Mouse (Mus musculus): ENCODE measurements around the gene Srcap. TPM values are rescaled to one million over a fixed set of nuclear protein-coding genes. Genes with fewer than 3 reads are reported as not detected.
"Not testable (repeated sequence)": the region's sequence is repeated elsewhere in the genome, so short reads cannot be mapped to it uniquely, and the experiment has no call there.

Srcap gene
- polyA plus RNA-seq, 1 experiment from 2014 or later, result 59.4 TPM

GRCm38 (mm10) chr7:127479318-127480225 lies 32.2 kb upstream of the Srcap start:
- DNase-seq (ENCODE audit: low spot score) (no peak), ATAC-seq (ENCODE audit: insufficient number of reproducible peaks, low FRiP score, low TSS enrichment, low read depth) (no peak)
- WGBS, result 6% methylated on average over 47 of the region's 48 CpGs

GRCm38 (mm10) chr7:127480321-127480720 lies 31.5 kb upstream of the Srcap start:
- Histone ChIP-seq H3K9ac (ENCODE audit: low read length) (no peak overlapping the region; the same call in 1 of the 2 replicates), H3K36me3 (ENCODE audit: control insufficient read depth, insufficient read depth, low read length) (peaks cover 25% of the 10 kb centered on the region), H3K4me2 (ENCODE audit: low read depth, severe bottlenecking) (peak overlapping the region; percentile 98), H3K4me3 (ENCODE audit: low read depth, low read length) (peak overlapping the region; percentile 99), H3K4me1 (ENCODE audit: control insufficient read depth, insufficient read depth, low read length) (peaks cover 19% of the 10 kb centered on the region), H3K27me3 (ENCODE audit: control insufficient read depth, insufficient read depth, low read length) (no peaks in the 10 kb centered on the region), H3K9me3 (ENCODE audit: control insufficient read depth, low read length) (no peaks in the 10 kb centered on the region), H3K27ac (replicated peaks; ENCODE audit: low read depth, low read length) (no peak overlapping the region)
- no peak for ATAC-seq (ENCODE audit: insufficient number of reproducible peaks, low FRiP score, low TSS enrichment, low read depth)
- 74% methylated on average over 2 of the region's 2 CpGs for WGBS
- no peak for DNase-seq (ENCODE audit: low spot score)

More at GRCm38 (mm10) chr7:127479318-127480225, 32.2 kb upstream of the Srcap start:
- Histone ChIP-seq H3K4me2 (ENCODE audit: low read depth, severe bottlenecking) (peak overlapping the region; percentile 98), H3K9ac (ENCODE audit: low read length) (peak overlapping the region; percentile 90), H3K36me3 (ENCODE audit: control insufficient read depth, insufficient read depth, low read length) (peaks cover 26% of the 10 kb centered on the region), H3K4me3 (ENCODE audit: low read depth, low read length) (peak overlapping the region; percentile 99), H3K9me3 (ENCODE audit: control insufficient read depth, low read length) (no peaks in the 10 kb centered on the region), H3K27ac (replicated peaks; ENCODE audit: low read depth, low read length) (peak overlapping the region; percentile 92), H3K4me1 (ENCODE audit: control insufficient read depth, insufficient read depth, low read length) (peaks cover 19% of the 10 kb centered on the region), H3K27me3 (ENCODE audit: control insufficient read depth, insufficient read depth, low read length) (no peaks in the 10 kb centered on the region)

- H3K36me3 ChIP-seq (ENCODE audit: control insufficient read depth, insufficient read depth, low read length), result peaks cover 41% of the 10 kb centered on the region
- H3K4me3 ChIP-seq (ENCODE audit: low read depth, low read length), result no peak overlapping the region
- H3K4me1 ChIP-seq (ENCODE audit: control insufficient read depth, insufficient read depth, low read length), result peaks cover 5% of the 10 kb centered on the region
- DNase-seq (ENCODE audit: low spot score) (no peak), ATAC-seq (ENCODE audit: insufficient number of reproducible peaks, low FRiP score, low TSS enrichment, low read depth) (no peak)
- H3K27ac ChIP-seq (replicated peaks; ENCODE audit: low read depth, low read length), result no peak overlapping the region
- no peak overlapping the region for H3K9ac ChIP-seq (ENCODE audit: low read length)
- H3K27me3 ChIP-seq (ENCODE audit: control insufficient read depth, insufficient read depth, low read length), result no peaks in the 10 kb centered on the region
- WGBS, result 97% methylated on average over 5 of the region's 5 CpGs
- no peaks in the 10 kb centered on the region for H3K9me3 ChIP-seq (ENCODE audit: control insufficient read depth, low read length)
- no peak overlapping the region for H3K4me2 ChIP-seq (ENCODE audit: low read depth, severe bottlenecking)
These were observed 26.4 kb upstream of the Srcap start for GRCm38 (mm10) chr7:127485416-127485815.

GRCm38 (mm10) chr7:127488364-127488763 lies 23.4 kb upstream of the Srcap start:
- not testable (repeated sequence) for H3K27ac ChIP-seq (replicated peaks; ENCODE audit: low read depth, low read length); H3K4me2 ChIP-seq (ENCODE audit: low read depth, severe bottlenecking); H3K4me3 ChIP-seq (ENCODE audit: low read depth, low read length); ATAC-seq (ENCODE audit: insufficient number of reproducible peaks, low FRiP score, low TSS enrichment, low read depth); H3K9me3 ChIP-seq (ENCODE audit: control insufficient read depth, low read length); H3K9ac ChIP-seq (ENCODE audit: low read length); H3K4me1 ChIP-seq (ENCODE audit: control insufficient read depth, insufficient read depth, low read length); H3K27me3 ChIP-seq (ENCODE audit: control insufficient read depth, insufficient read depth, low read length); DNase-seq (ENCODE audit: low spot score)
- peaks cover 42% of the 10 kb centered on the region for H3K36me3 ChIP-seq (ENCODE audit: control insufficient read depth, insufficient read depth, low read length)
- WGBS, result 90% methylated on average over 4 of the region's 5 CpGs

GRCm38 (mm10) chr7:127489982-127490381 lies 21.8 kb upstream of the Srcap start:
- Histone ChIP-seq H3K36me3 (ENCODE audit: control insufficient read depth, insufficient read depth, low read length) (peaks cover 39% of the 10 kb centered on the region), H3K9me3 (ENCODE audit: control insufficient read depth, low read length) (no peaks in the 10 kb centered on the region), H3K27ac (replicated peaks; ENCODE audit: low read depth, low read length) (no peak overlapping the region), H3K4me3 (ENCODE audit: low read depth, low read length) (no peak overlapping the region), H3K4me2 (ENCODE audit: low read depth, severe bottlenecking) (no peak overlapping the region), H3K4me1 (ENCODE audit: control insufficient read depth, insufficient read depth, low read length) (no peaks in the 10 kb centered on the region), H3K9ac (ENCODE audit: low read length) (no peak overlapping the region), H3K27me3 (ENCODE audit: control insufficient read depth, insufficient read depth, low read length) (no peaks in the 10 kb centered on the region)
- ATAC-seq (ENCODE audit: insufficient number of reproducible peaks, low FRiP score, low TSS enrichment, low read depth) (no peak), DNase-seq (ENCODE audit: low spot score) (no peak)
- WGBS, result 90% methylated on average over 7 of the region's 7 CpGs

GRCm38 (mm10) chr7:127491846-127492245 lies 19.9 kb upstream of the Srcap start:
- DNase-seq (ENCODE audit: low spot score), result no peak
- no peak overlapping the region for H3K27ac ChIP-seq (replicated peaks; ENCODE audit: low read depth, low read length)
- no peak overlapping the region for H3K4me3 ChIP-seq (ENCODE audit: low read depth, low read length)
- H3K9me3 ChIP-seq (ENCODE audit: control insufficient read depth, low read length), result no peaks in the 10 kb centered on the region
- no peak for ATAC-seq (ENCODE audit: insufficient number of reproducible peaks, low FRiP score, low TSS enrichment, low read depth)
- H3K4me2 ChIP-seq (ENCODE audit: low read depth, severe bottlenecking), result no peak overlapping the region
- no peaks in the 10 kb centered on the region for H3K4me1 ChIP-seq (ENCODE audit: control insufficient read depth, insufficient read depth, low read length)
- 96% methylated on average over 3 of the region's 3 CpGs for WGBS
- H3K27me3 ChIP-seq (ENCODE audit: control insufficient read depth, insufficient read depth, low read length), result no peaks in the 10 kb centered on the region
- H3K9ac ChIP-seq (ENCODE audit: low read length), result no peak overlapping the region
- H3K36me3 ChIP-seq (ENCODE audit: control insufficient read depth, insufficient read depth, low read length), result peaks cover 28% of the 10 kb centered on the region

- Histone ChIP-seq H3K27me3 (ENCODE audit: control insufficient read depth, insufficient read depth, low read length) (no peaks in the 10 kb centered on the region), H3K36me3 (ENCODE audit: control insufficient read depth, insufficient read depth, low read length) (peaks cover 14% of the 10 kb centered on the region), H3K4me3 (ENCODE audit: low read depth, low read length) (no peak overlapping the region), H3K4me1 (ENCODE audit: control insufficient read depth, insufficient read depth, low read length) (no peaks in the 10 kb centered on the region), H3K4me2 (ENCODE audit: low read depth, severe bottlenecking) (no peak overlapping the region), H3K9ac (ENCODE audit: low read length) (no peak overlapping the region), H3K27ac (replicated peaks; ENCODE audit: low read depth, low read length) (no peak overlapping the region), H3K9me3 (ENCODE audit: control insufficient read depth, low read length) (no peaks in the 10 kb centered on the region)
- ATAC-seq (ENCODE audit: insufficient number of reproducible peaks, low FRiP score, low TSS enrichment, low read depth), result no peak
- DNase-seq (ENCODE audit: low spot score), result no peak
These were observed 17.1 kb upstream of the Srcap start for GRCm38 (mm10) chr7:127494648-127495047.

GRCm38 (mm10) chr7:127497382-127497781 lies 14.4 kb upstream of the Srcap start:
- Histone ChIP-seq H3K27ac (replicated peaks; ENCODE audit: low read depth, low read length) (no peak overlapping the region), H3K36me3 (ENCODE audit: control insufficient read depth, insufficient read depth, low read length) (no peaks in the 10 kb centered on the region), H3K9ac (ENCODE audit: low read length) (no peak overlapping the region), H3K4me1 (ENCODE audit: control insufficient read depth, insufficient read depth, low read length) (no peaks in the 10 kb centered on the region), H3K4me2 (ENCODE audit: low read depth, severe bottlenecking) (no peak overlapping the region), H3K9me3 (ENCODE audit: control insufficient read depth, low read length) (no peaks in the 10 kb centered on the region), H3K27me3 (ENCODE audit: control insufficient read depth, insufficient read depth, low read length) (no peaks in the 10 kb centered on the region), H3K4me3 (ENCODE audit: low read depth, low read length) (no peak overlapping the region)
- WGBS, result 84% methylated on average over 2 of the region's 2 CpGs
- DNase-seq (ENCODE audit: low spot score) (no peak), ATAC-seq (ENCODE audit: insufficient number of reproducible peaks, low FRiP score, low TSS enrichment, low read depth) (no peak)
